Mouse (Mus musculus) left cerebral cortex, adult 9 months (tissue): ENCODE results near the gene Mylk.
A peak's percentile ranks its signal among the peaks of the same experiment; 100 is the strongest.
"Not testable (repeated sequence)": the region's sequence is repeated elsewhere in the genome, so short reads cannot be mapped to it uniquely, and the experiment has no call there.

ENCODE experiments used
- DNase-seq, 2 experiments: peaks; one replicate each; pipeline ENCODE4 v3.0.0; 2022; ENCODE audit warnings: low spot score in 2 of 2

The Mylk gene

GRCm38 (mm10) chr16:34745065-34745585, at the start of gene Mylk:
Gene Mylk, plus strand, starts transcription at chr16:34745210.
- peak; percentile 3 to 42 for DNase-seq

GRCm38 (mm10) chr16:34698721-34699120, 46.3 kb upstream of the Mylk start:
- not testable (repeated sequence) for DNase-seq

DNA sequence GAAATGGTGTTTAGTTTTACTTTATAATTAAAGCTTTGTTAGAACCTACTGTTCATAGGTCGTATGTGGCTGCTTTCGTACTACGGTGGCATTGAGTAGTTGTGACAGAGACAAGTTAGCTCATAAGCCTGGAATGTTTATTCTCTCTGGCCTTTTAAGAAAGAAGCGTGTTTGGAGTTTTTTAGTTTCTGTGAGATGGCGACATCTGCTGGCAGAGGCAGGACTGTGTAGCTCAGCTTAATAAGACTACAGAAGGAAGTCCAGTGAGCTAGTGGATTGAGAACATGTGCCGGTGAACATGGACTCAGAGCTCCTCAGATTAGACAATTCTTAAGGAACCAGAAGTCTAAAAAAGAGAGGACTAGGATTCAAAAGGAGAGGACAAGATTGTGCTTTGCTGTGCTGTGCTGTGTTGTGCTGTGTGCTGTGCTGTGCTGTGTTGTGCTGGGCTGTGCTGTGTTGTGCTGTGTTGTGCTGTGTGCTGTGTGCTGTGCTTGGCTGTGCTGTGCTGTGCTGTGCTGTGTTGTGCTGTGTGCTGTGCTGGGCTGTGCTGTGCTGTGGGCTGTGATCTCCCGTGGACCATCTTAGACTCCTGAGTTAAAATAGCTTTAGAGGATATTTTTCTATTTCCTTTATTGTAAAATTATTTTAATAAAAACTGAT, 44.7 kb upstream of the Mylk start:
- DNase-seq, result peak in 1 of 2 experiments; percentile 85

- DNase-seq, result no peak
Observed at GRCm38 (mm10) chr16:34700828-34701216, 44.2 kb upstream of the Mylk start.

- DNase-seq, result no peak
Observed at GRCm38 (mm10) chr16:34706019-34706418, 39.0 kb upstream of the Mylk start.

- DNase-seq, result peak in 1 of 2 experiments; percentile 14
Observed at GRCm38 (mm10) chr16:34706487-34706946, 38.5 kb upstream of the Mylk start.

DNA sequence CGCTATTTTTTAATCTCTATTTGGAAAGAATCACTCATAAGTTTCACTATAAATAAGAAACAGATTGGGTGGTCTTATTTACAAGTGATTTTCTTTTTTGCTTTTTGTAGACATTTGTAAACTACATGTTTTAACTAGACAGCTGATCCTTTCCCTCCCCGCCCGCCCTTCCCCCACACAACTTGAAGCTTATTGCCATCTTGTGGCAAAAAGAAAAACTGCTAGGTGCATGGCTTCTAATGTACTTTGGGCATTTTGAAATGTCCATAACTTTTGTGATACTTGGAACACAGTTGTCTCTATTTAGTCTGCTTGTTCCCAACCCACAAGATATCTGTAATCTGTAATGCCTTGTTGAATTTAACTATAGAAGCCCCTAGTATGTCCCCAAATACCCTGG, 33.5 kb upstream of the Mylk start:
- DNase-seq, result no peak

- no peak for DNase-seq
Observed at GRCm38 (mm10) chr16:34725156-34725555, 19.9 kb upstream of the Mylk start.

GRCm38 (mm10) chr16:34728610-34729009, 16.4 kb upstream of the Mylk start:
- DNase-seq, result not testable (repeated sequence)

DNA sequence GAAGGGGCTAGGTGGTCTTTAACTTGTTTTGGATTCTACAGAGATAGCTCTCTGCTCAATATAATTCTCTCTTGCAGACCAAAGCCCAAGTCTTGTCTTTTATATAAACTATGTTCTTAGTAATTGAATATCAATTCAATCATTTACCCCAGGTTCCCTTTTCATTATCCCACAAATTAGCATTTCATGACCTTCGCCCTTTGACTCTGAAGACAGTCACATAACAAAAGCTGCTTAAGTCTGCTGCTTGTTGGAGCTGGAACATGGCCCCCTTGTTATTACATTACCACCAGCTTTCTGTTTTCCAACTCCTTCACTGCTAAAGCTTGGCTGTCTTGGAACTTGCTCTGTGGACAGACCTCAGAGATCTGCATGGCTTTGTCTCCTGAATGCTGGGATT, 15.6 kb upstream of the Mylk start:
- no peak for DNase-seq

DNA sequence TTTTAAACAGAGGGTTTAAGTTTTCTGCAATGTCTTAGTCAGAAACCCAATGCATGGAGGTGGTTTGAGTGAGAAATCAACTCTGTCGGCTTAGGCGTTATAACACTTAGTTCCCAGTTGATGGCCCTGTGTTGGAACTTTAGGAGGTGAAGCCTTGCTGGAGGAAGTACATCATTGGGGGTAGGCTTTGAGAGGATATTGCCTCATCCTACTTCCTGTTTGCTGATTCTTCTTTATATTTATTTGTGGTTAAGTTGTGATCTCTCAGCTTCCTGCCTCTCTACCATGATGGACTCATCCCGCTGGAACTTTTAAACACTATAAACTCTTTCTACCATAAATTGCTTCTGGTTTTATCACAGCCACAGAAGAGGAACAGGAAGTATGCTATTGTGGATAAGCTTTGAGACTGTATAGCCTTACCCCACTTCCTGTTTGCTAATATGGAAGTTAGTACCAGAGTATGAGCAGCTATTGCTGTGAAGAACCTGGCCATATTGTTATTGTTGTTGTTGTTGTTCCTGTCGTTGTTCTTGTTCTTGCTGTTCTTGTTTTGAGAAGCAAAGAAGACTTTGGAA, 6.3 kb upstream of the Mylk start:
- no peak for DNase-seq

DNA sequence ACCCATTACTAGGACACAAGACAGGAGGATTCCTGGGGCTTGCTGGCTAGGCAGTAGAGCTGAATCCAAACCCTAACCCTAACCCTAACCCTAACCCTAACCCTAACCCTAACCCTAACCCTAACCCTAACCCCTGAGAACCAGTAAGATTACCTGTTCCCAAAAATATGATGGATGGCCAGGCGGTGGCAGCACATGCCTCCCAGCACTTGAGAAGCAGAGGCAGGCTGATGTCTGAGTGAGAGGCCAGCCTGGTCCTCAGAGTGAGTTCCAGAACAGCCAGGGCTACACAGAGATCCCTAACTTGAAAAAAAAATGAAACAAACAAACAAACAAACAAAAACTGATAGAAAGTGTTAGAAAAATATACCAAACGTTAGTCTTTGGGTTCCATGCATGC, 2.1 kb upstream of the Mylk start:
- no peak for DNase-seq

- no peak for DNase-seq
Observed at GRCm38 (mm10) chr16:34748081-34748720, 3.2 kb downstream of the Mylk start.

DNA sequence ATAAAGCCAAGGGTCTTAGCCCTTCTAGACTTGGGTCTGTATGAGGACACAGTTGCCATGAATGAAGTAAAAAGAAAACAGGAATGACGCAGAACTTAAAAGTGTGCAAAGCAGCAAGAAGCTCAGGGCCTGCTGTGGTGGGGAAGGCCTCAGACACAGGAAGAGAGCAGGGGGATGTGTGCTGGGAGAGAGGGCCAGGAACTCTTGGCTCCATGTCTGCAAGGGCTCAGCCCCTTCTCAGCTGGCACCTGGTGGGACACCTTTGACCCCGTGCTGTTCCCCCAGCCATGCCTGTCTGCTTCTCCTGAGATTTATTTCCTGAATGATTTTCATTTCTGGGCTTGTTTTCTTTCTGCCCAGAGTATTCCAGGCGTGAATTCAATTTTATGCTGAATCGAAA, 4.5 kb downstream of the Mylk start:
- no peak for DNase-seq

GRCm38 (mm10) chr16:34752026-34752425, 7.0 kb downstream of the Mylk start:
- no peak for DNase-seq

DNA sequence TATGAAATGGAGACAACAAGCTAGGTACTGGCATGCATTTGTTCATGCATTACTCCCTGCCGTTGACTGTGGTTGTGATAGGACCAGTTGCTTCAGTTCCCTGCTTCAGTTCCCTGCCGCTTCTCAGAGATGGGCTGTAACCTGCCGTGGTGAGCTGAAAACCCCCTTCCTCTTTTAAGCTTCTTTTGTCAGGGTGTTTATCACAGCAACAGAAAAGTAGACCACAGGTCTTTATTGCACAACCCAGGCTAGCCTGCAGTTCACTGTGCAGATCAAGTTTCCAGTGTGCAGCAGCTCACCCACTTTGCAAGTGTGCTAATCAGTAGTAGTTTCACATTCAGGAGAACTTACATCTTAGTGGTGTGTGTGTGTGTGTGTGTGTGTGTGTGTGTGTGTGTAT, 8.0 kb downstream of the Mylk start:
- DNase-seq, result no peak

- DNase-seq, result no peak
Observed at GRCm38 (mm10) chr16:34756991-34757390, 12.0 kb downstream of the Mylk start.

- DNase-seq, result no peak
Observed at GRCm38 (mm10) chr16:34758205-34758604, 13.2 kb downstream of the Mylk start.

DNA sequence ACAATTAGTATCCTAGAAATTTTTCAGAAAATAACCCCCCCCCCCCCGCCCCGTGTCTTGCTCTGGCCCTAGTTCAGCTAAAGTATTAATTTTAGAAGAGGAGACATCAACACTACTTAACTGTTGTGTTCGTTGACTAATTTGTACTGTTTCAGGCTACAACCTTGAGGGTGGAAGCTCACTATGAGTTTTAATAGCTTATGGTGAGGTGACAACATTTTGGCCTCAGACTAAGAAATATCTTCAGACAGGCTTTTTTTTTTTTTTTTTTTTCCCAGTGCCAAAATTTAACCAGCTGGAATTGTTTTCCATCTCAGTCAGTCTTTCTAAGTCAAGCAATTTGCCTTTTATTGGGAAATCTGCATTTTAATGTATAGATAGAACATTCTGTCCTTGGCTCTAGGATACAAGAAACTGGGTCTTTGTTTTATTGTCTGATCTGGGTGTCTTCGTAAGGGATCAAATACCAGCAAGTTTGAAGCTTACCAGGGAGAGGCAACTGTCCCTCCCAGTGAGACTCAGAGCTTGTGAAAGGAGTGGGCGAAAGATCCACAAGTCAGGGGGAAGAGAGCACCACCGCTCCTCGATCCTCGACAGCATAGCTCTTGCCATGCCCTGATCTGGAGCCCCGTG, 19.1 kb downstream of the Mylk start:
- no peak for DNase-seq

DNA sequence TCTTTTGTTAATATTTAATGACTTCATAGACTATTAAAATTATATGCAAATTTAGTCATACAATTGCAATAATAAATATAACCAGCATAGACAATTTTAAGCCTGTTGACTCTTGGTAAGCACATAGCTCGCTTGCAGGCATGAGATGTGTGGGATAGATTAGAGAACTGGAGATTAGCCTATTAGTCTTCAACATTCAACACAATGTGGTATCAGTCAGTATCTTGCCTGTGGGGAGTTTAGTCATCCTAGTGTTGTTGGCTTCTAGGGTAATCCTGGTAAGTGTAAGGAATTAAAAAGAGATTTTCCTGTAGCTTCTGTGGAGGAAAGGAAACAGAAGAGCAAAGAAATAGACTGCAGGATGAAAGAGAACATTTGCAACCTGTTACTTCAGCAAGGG, 20.7 kb downstream of the Mylk start:
- no peak for DNase-seq

DNA sequence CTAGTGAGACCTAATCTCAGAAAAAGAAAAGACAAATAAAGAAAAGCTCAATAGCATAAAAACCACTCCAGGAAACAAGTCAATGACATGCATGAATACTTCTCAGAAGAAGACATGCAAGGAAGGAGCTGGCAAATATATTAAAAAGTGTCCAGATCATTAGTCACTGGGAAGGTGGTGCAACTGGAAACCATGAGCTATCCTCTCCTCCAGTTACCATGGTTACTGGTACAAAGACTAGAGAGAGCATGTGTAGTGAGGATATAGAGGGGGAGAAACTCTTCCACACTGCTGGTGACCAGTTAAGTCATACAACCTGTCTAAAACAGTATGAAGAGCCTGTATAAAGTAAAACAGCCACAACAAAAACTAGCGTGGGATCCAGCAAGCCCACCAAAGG, 21.2 kb downstream of the Mylk start:
- DNase-seq, result no peak

DNA sequence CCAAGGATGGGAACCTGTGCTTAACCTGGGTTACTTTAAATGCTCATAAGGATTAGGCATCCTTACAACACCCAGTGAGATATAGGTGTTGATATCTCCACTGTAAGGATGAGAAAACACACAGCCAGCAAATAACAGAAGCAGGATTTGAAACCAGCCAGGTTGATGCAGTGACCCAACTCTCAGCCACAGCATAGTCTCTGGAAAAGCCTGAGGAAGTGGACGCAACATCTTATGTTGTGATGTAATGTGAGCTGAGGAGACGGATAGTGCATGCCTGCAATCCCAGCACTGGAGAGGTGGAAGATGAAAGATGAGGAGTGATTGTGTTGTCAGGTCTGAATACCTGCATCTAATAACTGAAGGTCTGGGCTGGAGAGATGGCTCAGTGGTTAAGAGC, 22.4 kb downstream of the Mylk start:
- no peak for DNase-seq

DNA sequence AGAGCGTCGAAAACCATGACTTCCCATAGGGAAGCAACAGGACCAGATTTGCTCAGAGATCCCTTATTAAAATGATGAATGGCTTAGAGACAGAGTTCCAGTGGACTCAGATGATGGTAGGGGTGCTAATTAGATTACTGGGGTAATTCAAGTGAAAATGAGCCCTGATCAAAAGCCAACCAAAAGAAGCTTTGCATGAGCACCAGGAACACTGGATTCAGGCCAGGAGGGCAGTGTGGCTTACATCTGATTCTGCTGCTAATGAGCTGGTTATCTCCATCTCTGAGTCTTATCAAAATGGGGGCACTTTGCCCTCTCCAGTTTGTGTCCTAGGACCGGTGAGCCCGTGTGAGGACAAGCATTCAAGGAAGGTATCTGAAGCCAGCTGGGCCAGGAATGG, 23.4 kb downstream of the Mylk start:
- no peak for DNase-seq
